Mouse (Mus musculus) liver, postnatal 0 days (tissue): ENCODE results near the gene Prph2. TPM values are rescaled to one million over a fixed set of nuclear protein-coding genes. Genes with fewer than 3 reads are reported as not detected.
A peak's percentile ranks its signal among the peaks of the same experiment; 100 is the strongest.

ENCODE experiments used
- ATAC-seq: fragments of 200-750 bp; cut with Nextera tagmentation; 2 replicates; pipeline ENCODE4 v1.8.0; 2017; ENCODE audit warnings: mild to moderate bottlenecking, moderate library complexity
- DNase-seq: peaks from one replicate; pipeline ENCODE4 v3.0.0-alpha.2; 2016
- H3K27ac ChIP-seq: fragments of 300-500 bp; sonication (generic); 2 replicates; pipeline ENCODE4 v1.5.1; 2014; ENCODE audit warnings: antibody characterized with exemption, moderate library complexity, mild to moderate bottlenecking, low read depth
- H3K27me3 ChIP-seq: fragments of 300-500 bp; sonication (generic); 2 replicates; pipeline ENCODE4 v1.6.1; 2014; ENCODE audit warnings: low read length, control low read depth, mixed read lengths; ENCODE audit not compliant: insufficient read depth
- H3K36me3 ChIP-seq: fragments of 300-500 bp; sonication (generic); replicated peaks from 2 replicates; pipeline ENCODE4 v1.6.1; 2014; ENCODE audit warnings: mild to moderate bottlenecking, control low read depth, low read length, moderate library complexity, mixed read lengths; ENCODE audit not compliant: insufficient read depth
- H3K4me1 ChIP-seq: fragments of 300-500 bp; sonication (generic); 2 replicates; pipeline ENCODE4 v1.6.1; 2014; ENCODE audit warnings: antibody characterized with exemption, mild to moderate bottlenecking, control low read depth; ENCODE audit not compliant: insufficient read depth
- H3K4me2 ChIP-seq: fragments of 300-500 bp; sonication (generic); 2 replicates; pipeline ENCODE4 v1.6.1; 2014; ENCODE audit warnings: low read depth, mild to moderate bottlenecking, low read length, moderate library complexity, mixed read lengths
- H3K4me3 ChIP-seq: fragments of 300-500 bp; sonication (generic); 2 replicates; pipeline ENCODE4 v1.5.1; 2014; ENCODE audit warnings: low read depth, low read length
- H3K9ac ChIP-seq: fragments of 300-500 bp; sonication (generic); replicated peaks from 2 replicates; pipeline ENCODE4 v1.6.1; 2014; ENCODE audit warnings: mild to moderate bottlenecking, moderate library complexity
- H3K9me3 ChIP-seq: fragments of 300-500 bp; sonication (generic); 2 replicates; pipeline ENCODE4 v1.6.1; 2016; ENCODE audit warnings: mild to moderate bottlenecking, control low read depth, low read length, mixed read lengths
- CTCF ChIP-seq: sonication (generic); IDR thresholded peaks from 2 replicates; pipeline ENCODE4 v1.5.1; 2016; ENCODE audit warnings: antibody characterized with exemption, low read depth
- EP300 ChIP-seq: IDR thresholded peaks from 2 replicates; pipeline ENCODE4 v1.6.1; 2016; ENCODE audit warnings: antibody characterized with exemption, low read depth, mild to moderate bottlenecking
- WGBS: fragments of 180-500 bp; shearing (Covaris S2); extraction: QIAGEN DNeasy Blood & Tissue Kit; methylation state at CpG from one replicate; pipeline ENCODE4 v1.1.7; 2014; ENCODE audit not compliant: insufficient replicate concordance; 5-methylcytosine and 5-hydroxymethylcytosine counted together
- polyA plus RNA-seq: library from polyadenylated mRNA; unstranded; fragments of >200 nt; fragmentation: Nextera tagmentation; extraction: Ambion mirVana; gene quantifications from 2 replicates; pipeline ENCODE4 v1.2.1, GENCODE M21; 2015

The Prph2 gene
- polyA plus RNA-seq, 1 experiment from 2014 or later = not detected

DNA sequence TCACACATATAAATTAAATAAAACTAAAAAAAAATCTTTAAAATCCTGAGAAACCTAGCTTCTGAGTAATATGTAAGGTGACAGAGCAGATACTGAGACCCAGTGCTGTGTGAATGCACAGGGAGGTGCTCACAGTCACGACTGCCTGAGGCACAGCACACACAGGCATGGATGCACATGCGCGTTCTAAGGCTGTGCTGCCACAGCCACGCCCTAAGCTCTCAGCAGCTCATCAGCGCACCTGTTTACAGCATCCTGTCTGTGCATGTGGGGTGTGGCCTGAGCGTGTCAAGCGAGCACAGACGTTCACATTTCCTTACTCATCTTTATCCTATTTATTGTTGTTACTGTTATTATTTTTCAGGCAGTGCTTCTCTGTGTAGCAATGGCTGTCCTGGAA lies 30.2 kb downstream of the Prph2 start:
- Histone ChIP-seq H3K4me3 (no peak overlapping the region), H3K4me1 (no peaks in the 10 kb centered on the region), H3K9ac (no peak overlapping the region), H3K4me2 (no peak overlapping the region), H3K36me3 (peaks cover 97% of the 10 kb centered on the region), H3K27ac (no peak overlapping the region), H3K9me3 (no peaks in the 10 kb centered on the region), H3K27me3 (no peaks in the 10 kb centered on the region)
- TF ChIP-seq CTCF = no peak
- no peak for TF ChIP-seq EP300
- WGBS = 91% methylated on average over 8 of the region's 8 CpGs
- no peak for ATAC-seq
- no peak for DNase-seq

DNA sequence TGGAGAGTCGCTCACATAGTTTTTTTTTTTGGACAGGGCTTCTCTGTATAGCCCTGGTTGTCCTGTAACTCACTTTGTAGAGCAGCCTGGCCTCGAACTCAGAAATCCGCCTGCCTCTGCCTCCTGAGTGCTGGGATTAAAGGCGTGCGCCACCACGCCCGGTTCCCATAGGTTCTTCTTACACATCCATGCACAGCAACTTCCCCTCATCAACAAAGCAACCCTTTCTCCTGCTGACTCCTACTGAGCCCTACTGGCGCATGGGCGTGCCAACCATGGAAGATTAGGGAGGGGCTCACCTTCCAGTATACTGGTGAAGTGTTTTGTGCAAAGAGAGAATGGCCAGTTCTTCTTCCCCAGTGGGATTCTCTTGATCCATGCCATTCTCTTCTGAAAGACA lies 32.2 kb downstream of the Prph2 start:
- no peak overlapping the region for H3K27ac ChIP-seq
- H3K4me2 ChIP-seq = no peak overlapping the region
- no peak overlapping the region for H3K9ac ChIP-seq
- whole genome bisulfite sequencing = 94% methylated on average over 9 of the region's 9 CpGs
- peaks cover 94% of the 10 kb centered on the region for H3K36me3 ChIP-seq
- no peak for ATAC-seq
- no peaks in the 10 kb centered on the region for H3K9me3 ChIP-seq
- H3K4me1 ChIP-seq = no peaks in the 10 kb centered on the region
- DNase-seq = no peak
- no peak overlapping the region for H3K4me3 ChIP-seq
- no peak for TF ChIP-seq EP300
- TF ChIP-seq CTCF = no peak
- no peaks in the 10 kb centered on the region for H3K27me3 ChIP-seq

DNA sequence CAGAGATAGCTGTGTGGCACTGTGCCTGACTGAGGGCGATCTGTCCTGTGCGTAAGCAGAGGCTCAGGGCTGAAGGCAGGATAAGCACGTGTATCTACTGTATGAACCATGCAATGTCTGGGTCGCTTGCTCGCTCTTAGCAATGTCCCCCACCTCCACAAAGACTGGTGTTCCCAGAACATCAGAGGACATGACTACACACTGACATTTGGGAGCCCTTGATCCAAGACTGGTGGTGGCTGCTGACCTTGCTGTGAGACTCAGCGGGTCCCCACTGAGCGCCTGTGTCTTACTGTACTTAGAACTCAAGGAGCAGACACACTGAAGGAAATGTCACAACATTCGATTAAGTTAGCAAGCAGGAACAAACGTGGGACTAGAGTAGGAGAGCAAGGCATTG lies 36.0 kb downstream of the Prph2 start:
- Histone ChIP-seq H3K9me3 (no peaks in the 10 kb centered on the region), H3K4me1 (no peaks in the 10 kb centered on the region), H3K4me3 (no peak overlapping the region), H3K9ac (no peak overlapping the region), H3K27ac (no peak overlapping the region), H3K4me2 (no peak overlapping the region), H3K27me3 (no peaks in the 10 kb centered on the region), H3K36me3 (peaks cover 78% of the 10 kb centered on the region)
- ATAC-seq = no peak
- WGBS = 88% methylated on average over 9 of the region's 9 CpGs
- TF ChIP-seq CTCF (no peak), EP300 (no peak)
- no peak for DNase-seq

DNA sequence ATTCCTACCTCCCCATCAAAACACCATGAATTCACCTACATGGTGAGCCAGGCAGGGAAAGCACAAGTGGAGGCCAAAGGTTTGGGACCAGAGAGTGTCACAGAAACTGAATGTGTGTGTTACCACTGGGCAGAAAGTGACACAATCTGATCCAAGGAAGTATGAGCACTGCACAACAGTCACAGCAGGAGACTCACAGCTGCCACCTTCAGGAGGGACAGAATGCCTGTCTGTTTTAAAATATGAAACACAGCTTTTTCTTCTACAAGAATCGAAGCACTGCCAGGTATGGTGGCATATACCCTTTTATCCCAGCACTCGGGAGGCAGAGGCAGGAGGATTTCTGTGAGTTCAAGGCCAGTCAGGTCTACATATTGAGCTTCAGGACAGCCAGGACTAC lies 47.8 kb downstream of the Prph2 start:
- H3K27ac ChIP-seq = no peak overlapping the region
- H3K4me3 ChIP-seq = no peak overlapping the region
- TF ChIP-seq CTCF (peak; percentile 24; the same call in 1 of the 2 replicates), EP300 (no peak)
- ATAC-seq (no peak), DNase-seq (no peak)
- H3K36me3 ChIP-seq = peaks cover 95% of the 10 kb centered on the region
- no peaks in the 10 kb centered on the region for H3K4me1 ChIP-seq
- no peak overlapping the region for H3K4me2 ChIP-seq
- H3K27me3 ChIP-seq = no peaks in the 10 kb centered on the region
- H3K9ac ChIP-seq = no peak overlapping the region
- no peaks in the 10 kb centered on the region for H3K9me3 ChIP-seq
- WGBS = 84% methylated on average over 2 of the region's 2 CpGs

DNA sequence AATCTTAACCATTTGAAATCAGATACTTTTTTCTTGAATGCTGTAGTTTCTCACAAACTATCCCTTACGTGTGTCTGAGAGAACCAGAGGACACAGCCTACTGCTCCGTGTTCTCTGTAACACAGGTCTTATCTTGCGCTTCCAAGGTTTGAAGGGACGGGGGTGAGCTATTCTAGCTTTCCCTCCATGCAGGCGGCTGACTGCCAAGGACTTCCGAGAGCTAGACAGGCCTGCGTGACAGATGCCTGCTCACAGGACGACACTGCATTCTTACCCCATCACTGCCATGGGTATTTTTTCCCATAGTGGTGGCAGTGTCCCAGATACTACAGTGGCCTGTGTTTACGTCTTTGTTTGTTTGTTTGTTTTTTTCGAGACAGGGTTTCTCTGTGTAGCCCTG lies 50.0 kb downstream of the Prph2 start:
- no peak for TF ChIP-seq CTCF
- no peak for TF ChIP-seq EP300
- Histone ChIP-seq H3K27ac (no peak overlapping the region), H3K4me3 (no peak overlapping the region), H3K27me3 (no peaks in the 10 kb centered on the region), H3K4me2 (no peak overlapping the region), H3K4me1 (no peaks in the 10 kb centered on the region), H3K9ac (no peak overlapping the region), H3K9me3 (no peaks in the 10 kb centered on the region), H3K36me3 (peaks cover 95% of the 10 kb centered on the region)
- WGBS = 88% methylated on average over 10 of the region's 10 CpGs
- DNase-seq (no peak), ATAC-seq (no peak)

DNA sequence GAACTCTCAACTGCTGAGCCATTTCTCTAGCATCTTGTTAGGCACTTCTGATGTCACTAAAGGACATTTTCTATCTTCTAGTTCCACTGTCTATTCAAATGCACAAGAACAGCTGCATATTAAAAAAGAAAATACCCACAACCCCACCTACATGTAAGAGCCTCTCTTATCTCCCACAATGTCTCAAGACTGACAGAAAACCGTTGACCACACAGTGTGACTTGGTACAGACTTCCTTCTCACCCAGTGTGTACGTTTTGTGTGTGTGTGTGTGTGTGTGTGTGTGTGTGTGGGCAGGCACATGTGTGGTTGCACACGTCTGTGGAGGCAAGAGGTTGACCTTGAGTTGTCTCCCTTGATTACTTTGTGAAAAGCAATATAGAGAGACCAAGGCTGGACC lies 51.9 kb downstream of the Prph2 start:
- Histone ChIP-seq H3K9ac (no peak overlapping the region), H3K36me3 (peaks cover 95% of the 10 kb centered on the region), H3K4me3 (no peak overlapping the region), H3K27ac (no peak overlapping the region), H3K27me3 (no peaks in the 10 kb centered on the region), H3K4me2 (no peak overlapping the region), H3K4me1 (no peaks in the 10 kb centered on the region), H3K9me3 (no peaks in the 10 kb centered on the region)
- WGBS = 43% methylated on average over 3 of the region's 3 CpGs
- no peak for DNase-seq
- TF ChIP-seq EP300 (no peak), CTCF (no peak)
- ATAC-seq = no peak

DNA sequence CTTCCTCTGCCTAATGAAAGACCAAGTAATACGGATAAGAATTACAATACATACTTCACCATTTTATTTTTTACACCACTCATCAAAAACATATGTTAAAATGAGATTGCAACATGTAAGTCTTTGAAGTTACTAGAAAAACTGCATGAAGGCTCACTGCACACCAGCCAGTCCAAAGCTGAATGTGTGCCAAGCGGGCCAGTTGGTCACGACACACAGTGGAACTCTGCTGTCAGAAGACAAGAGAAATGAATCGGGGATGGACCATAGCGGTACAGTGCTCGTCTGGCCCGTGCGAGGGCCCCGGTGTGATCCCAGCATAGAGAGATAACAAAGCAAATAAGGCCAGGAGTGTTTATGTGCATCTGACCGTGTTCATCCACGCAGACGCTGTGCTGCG lies 52.9 kb downstream of the Prph2 start:
- H3K4me2 ChIP-seq = no peak overlapping the region
- ATAC-seq (no peak), DNase-seq (no peak)
- H3K9me3 ChIP-seq = no peaks in the 10 kb centered on the region
- no peak overlapping the region for H3K4me3 ChIP-seq
- TF ChIP-seq CTCF (no peak), EP300 (no peak)
- H3K4me1 ChIP-seq = no peaks in the 10 kb centered on the region
- H3K27me3 ChIP-seq = no peaks in the 10 kb centered on the region
- 88% methylated on average over 13 of the region's 13 CpGs for WGBS
- H3K36me3 ChIP-seq = peaks cover 94% of the 10 kb centered on the region
- H3K9ac ChIP-seq = no peak overlapping the region
- no peak overlapping the region for H3K27ac ChIP-seq
